Mouse (Mus musculus) midbrain, embryonic 15.5 days (tissue): ENCODE results near the gene Atg4c. TPM values are rescaled to one million over a fixed set of nuclear protein-coding genes. Genes with fewer than 3 reads are reported as not detected.
A peak's percentile ranks its signal among the peaks of the same experiment; 100 is the strongest.

Experiments used
- ATAC-seq: fragments of 200-750 bp; cut with Nextera tagmentation; replicated peaks from 2 replicates; pipeline ENCODE4 v1.8.0; 2017; ENCODE audit warnings: moderate TSS enrichment
- H3K27ac ChIP-seq: fragments of 300-500 bp; sonication (generic); 2 replicates; pipeline ENCODE4 v1.5.1; 2015; ENCODE audit warnings: mild to moderate bottlenecking, inconsistent platforms
- H3K27me3 ChIP-seq: fragments of 300-500 bp; sonication (generic); replicated peaks from 2 replicates; pipeline ENCODE4 v1.6.1; 2015; ENCODE audit warnings: inconsistent platforms
- H3K36me3 ChIP-seq: fragments of 300-500 bp; sonication (generic); replicated peaks from 2 replicates; pipeline ENCODE4 v1.6.1; 2015; ENCODE audit warnings: inconsistent platforms
- H3K4me1 ChIP-seq: fragments of 300-500 bp; sonication (generic); 2 replicates; pipeline ENCODE4 v1.6.1; 2015; ENCODE audit warnings: inconsistent platforms
- H3K4me2 ChIP-seq: fragments of 300-500 bp; sonication (generic); 2 replicates; pipeline ENCODE4 v1.6.1; 2015; ENCODE audit warnings: inconsistent platforms, mild to moderate bottlenecking, moderate library complexity
- H3K4me3 ChIP-seq: fragments of 300-500 bp; sonication (generic); 2 replicates; pipeline ENCODE4 v1.5.1; 2015; ENCODE audit warnings: mild to moderate bottlenecking, inconsistent platforms
- H3K9ac ChIP-seq: fragments of 300-500 bp; sonication (generic); 2 replicates; pipeline ENCODE4 v1.6.1; 2015; ENCODE audit warnings: mild to moderate bottlenecking, inconsistent platforms
- H3K9me3 ChIP-seq: fragments of 300-500 bp; sonication (generic); 2 replicates; pipeline ENCODE4 v1.6.1; 2016; ENCODE audit warnings: inconsistent platforms
- WGBS: fragments of 180-500 bp; shearing (Covaris S2); methylation state at CpG from one replicate; pipeline ENCODE4 v1.1.7; 2015; ENCODE audit warnings: mixed read lengths; 5-methylcytosine and 5-hydroxymethylcytosine counted together
- polyA plus RNA-seq: library from polyadenylated mRNA; unstranded; fragments of >200 nt; fragmentation: Nextera tagmentation; extraction: Ambion mirVana; gene quantifications from 2 replicates; pipeline ENCODE4 v1.2.1, GENCODE M21; 2015

Gene Atg4c
- polyA plus RNA-seq, 1 experiment from 2014 or later, result 21.1 TPM

- Histone ChIP-seq H3K4me1 (no peaks in the 10 kb centered on the region), H3K9me3 (no peaks in the 10 kb centered on the region), H3K27ac (no peak overlapping the region), H3K27me3 (no peaks in the 10 kb centered on the region), H3K4me2 (no peak overlapping the region), H3K4me3 (no peak overlapping the region), H3K36me3 (no peaks in the 10 kb centered on the region; the same call in 1 of the 2 replicates), H3K9ac (no peak overlapping the region)
- ATAC-seq, result no peak
- WGBS, result 75% methylated on average over 8 of the region's 8 CpGs
Observed at GRCm38 (mm10) chr4:99229371-99229770, 35.6 kb downstream of the Atg4c start.

- H3K9ac ChIP-seq, result no peak overlapping the region
- 91% methylated on average over 8 of the region's 8 CpGs for WGBS
Observed at GRCm38 (mm10) chr4:99235203-99235856, 41.6 kb downstream of the Atg4c start.

GRCm38 (mm10) chr4:99238305-99238704 lies 44.6 kb downstream of the Atg4c start:
- Histone ChIP-seq H3K9me3 (no peaks in the 10 kb centered on the region), H3K36me3 (0 out of 2 replicates have a peak, but pooled peaks cover 5% of the 10 kb centered on the region), H3K9ac (no peak overlapping the region), H3K27ac (no peak overlapping the region), H3K4me3 (no peak overlapping the region), H3K27me3 (no peaks in the 10 kb centered on the region), H3K4me2 (no peak overlapping the region), H3K4me1 (no peaks in the 10 kb centered on the region)
- 91% methylated on average over 2 of the region's 2 CpGs for WGBS
- ATAC-seq, result no peak

More at GRCm38 (mm10) chr4:99235203-99235856, 41.6 kb downstream of the Atg4c start:
- no peaks in the 10 kb centered on the region for H3K4me1 ChIP-seq
- peak; percentile 76 for ATAC-seq
- no peak overlapping the region for H3K4me3 ChIP-seq
- 0 out of 2 replicates have a peak, but pooled peaks cover 5% of the 10 kb centered on the region for H3K36me3 ChIP-seq
- no peaks in the 10 kb centered on the region for H3K27me3 ChIP-seq
- H3K27ac ChIP-seq, result no peak overlapping the region
- no peaks in the 10 kb centered on the region for H3K9me3 ChIP-seq
- H3K4me2 ChIP-seq, result no peak overlapping the region

GRCm38 (mm10) chr4:99241674-99242073 lies 47.9 kb downstream of the Atg4c start:
- no peak overlapping the region for H3K4me2 ChIP-seq
- H3K9ac ChIP-seq, result no peak overlapping the region
- no peak overlapping the region for H3K4me3 ChIP-seq
- no peak for ATAC-seq
- 55% methylated on average over 5 of the region's 5 CpGs for WGBS
- H3K27ac ChIP-seq, result no peak overlapping the region
- H3K36me3 ChIP-seq, result 0 out of 2 replicates have a peak, but pooled peaks cover 5% of the 10 kb centered on the region
- no peaks in the 10 kb centered on the region for H3K4me1 ChIP-seq
- no peaks in the 10 kb centered on the region for H3K27me3 ChIP-seq
- H3K9me3 ChIP-seq, result no peaks in the 10 kb centered on the region

GRCm38 (mm10) chr4:99249358-99249757 lies 55.6 kb downstream of the Atg4c start:
- Histone ChIP-seq H3K4me2 (no peak overlapping the region), H3K27me3 (no peaks in the 10 kb centered on the region), H3K27ac (no peak overlapping the region), H3K36me3 (no peaks in the 10 kb centered on the region), H3K9ac (no peak overlapping the region), H3K4me3 (no peak overlapping the region), H3K9me3 (no peaks in the 10 kb centered on the region), H3K4me1 (no peaks in the 10 kb centered on the region)
- WGBS, result 90% methylated on average over 3 of the region's 3 CpGs
- no peak for ATAC-seq

GRCm38 (mm10) chr4:99249826-99250225 lies 56.1 kb downstream of the Atg4c start:
- Histone ChIP-seq H3K27me3 (no peaks in the 10 kb centered on the region), H3K4me2 (no peak overlapping the region), H3K27ac (no peak overlapping the region), H3K36me3 (no peaks in the 10 kb centered on the region), H3K4me3 (no peak overlapping the region), H3K4me1 (no peaks in the 10 kb centered on the region), H3K9ac (no peak overlapping the region), H3K9me3 (no peaks in the 10 kb centered on the region)
- WGBS, result 93% methylated on average over 8 of the region's 8 CpGs
- ATAC-seq, result no peak

GRCm38 (mm10) chr4:99252957-99253356 lies 59.2 kb downstream of the Atg4c start:
- Histone ChIP-seq H3K4me1 (no peaks in the 10 kb centered on the region), H3K27me3 (no peaks in the 10 kb centered on the region), H3K4me3 (no peak overlapping the region), H3K36me3 (no peaks in the 10 kb centered on the region), H3K27ac (no peak overlapping the region), H3K9me3 (no peaks in the 10 kb centered on the region), H3K9ac (no peak overlapping the region), H3K4me2 (no peak overlapping the region)
- no peak for ATAC-seq
- WGBS, result 96% methylated on average over 11 of the region's 11 CpGs

GRCm38 (mm10) chr4:99263191-99263590 lies 69.5 kb downstream of the Atg4c start:
- Histone ChIP-seq H3K9me3 (no peaks in the 10 kb centered on the region), H3K4me3 (no peak overlapping the region), H3K27me3 (no peaks in the 10 kb centered on the region), H3K4me1 (no peaks in the 10 kb centered on the region), H3K9ac (no peak overlapping the region), H3K27ac (no peak overlapping the region), H3K36me3 (no peaks in the 10 kb centered on the region), H3K4me2 (no peak overlapping the region)
- 88% methylated on average over 2 of the region's 2 CpGs for WGBS
- ATAC-seq, result no peak

- no peaks in the 10 kb centered on the region for H3K4me1 ChIP-seq
- no peaks in the 10 kb centered on the region for H3K36me3 ChIP-seq
- no peak overlapping the region for H3K9ac ChIP-seq
- ATAC-seq, result no peak
- no peak overlapping the region for H3K27ac ChIP-seq
- no peak overlapping the region for H3K4me2 ChIP-seq
- no peaks in the 10 kb centered on the region for H3K9me3 ChIP-seq
- WGBS, result 70% methylated on average over 11 of the region's 11 CpGs
- H3K27me3 ChIP-seq, result no peaks in the 10 kb centered on the region
- H3K4me3 ChIP-seq, result no peak overlapping the region
Observed at GRCm38 (mm10) chr4:99263663-99264062, 69.9 kb downstream of the Atg4c start.

GRCm38 (mm10) chr4:99266843-99267445 lies 73.2 kb downstream of the Atg4c start:
- H3K9ac ChIP-seq, result no peak overlapping the region
- H3K9me3 ChIP-seq, result no peaks in the 10 kb centered on the region
- H3K27ac ChIP-seq, result no peak overlapping the region
- 66% methylated on average over 10 of the region's 10 CpGs for WGBS
- no peak; the same call in 1 of the 2 replicates for ATAC-seq
- H3K36me3 ChIP-seq, result no peaks in the 10 kb centered on the region
- no peak overlapping the region for H3K4me3 ChIP-seq
- no peak overlapping the region for H3K4me2 ChIP-seq
- H3K4me1 ChIP-seq, result no peaks in the 10 kb centered on the region
- no peaks in the 10 kb centered on the region for H3K27me3 ChIP-seq

- Histone ChIP-seq H3K9me3 (no peaks in the 10 kb centered on the region), H3K9ac (0 out of 2 replicates have a peak overlapping the region, but pooled peaks have one; percentile 12), H3K4me1 (peaks cover 11% of the 10 kb centered on the region), H3K4me2 (peak overlapping the region; percentile 40), H3K4me3 (0 out of 2 replicates have a peak overlapping the region, but pooled peaks have one; percentile 2), H3K27ac (peak overlapping the region; percentile 38; the same call in 1 of the 2 replicates), H3K27me3 (no peaks in the 10 kb centered on the region), H3K36me3 (no peaks in the 10 kb centered on the region)
- 7% methylated on average over 9 of the region's 9 CpGs for WGBS
- peak; percentile 70 for ATAC-seq
Observed at GRCm38 (mm10) chr4:99272860-99273259, 79.1 kb downstream of the Atg4c start.

- no peak overlapping the region for H3K4me2 ChIP-seq
- H3K36me3 ChIP-seq, result no peaks in the 10 kb centered on the region
- WGBS, result 82% methylated on average over 3 of the region's 3 CpGs
- H3K27me3 ChIP-seq, result no peaks in the 10 kb centered on the region
- peaks cover 11% of the 10 kb centered on the region for H3K4me1 ChIP-seq
- no peak for ATAC-seq
- H3K27ac ChIP-seq, result 0 out of 2 replicates have a peak overlapping the region, but pooled peaks have one; percentile 38
- no peaks in the 10 kb centered on the region for H3K9me3 ChIP-seq
- no peak overlapping the region for H3K4me3 ChIP-seq
- no peak overlapping the region for H3K9ac ChIP-seq
Observed at GRCm38 (mm10) chr4:99273466-99273865, 79.7 kb downstream of the Atg4c start.

- no peak overlapping the region for H3K4me2 ChIP-seq
- no peaks in the 10 kb centered on the region for H3K9me3 ChIP-seq
- H3K27me3 ChIP-seq, result no peaks in the 10 kb centered on the region
- peak; percentile 69 for ATAC-seq
- no peaks in the 10 kb centered on the region for H3K36me3 ChIP-seq
- no peak overlapping the region for H3K27ac ChIP-seq
- no peak overlapping the region for H3K9ac ChIP-seq
- no peak overlapping the region for H3K4me3 ChIP-seq
- peaks cover 11% of the 10 kb centered on the region for H3K4me1 ChIP-seq
- 30% methylated on average over 7 of the region's 7 CpGs for WGBS
Observed at GRCm38 (mm10) chr4:99273979-99274378, 80.2 kb downstream of the Atg4c start.
